Mouse (Mus musculus): ENCODE data around the gene Gm9573. TPM values are rescaled to one million over a fixed set of nuclear protein-coding genes. Genes with fewer than 3 reads are reported as not detected.

Gene Gm9573
- polyA plus RNA-seq, 1 experiment = not detected

- Histone ChIP-seq H3K27ac (ENCODE audit: control insufficient read depth, insufficient read depth, low read depth, low read length, poor library complexity) (no peak overlapping the region), H3K4me3 (replicated peaks; ENCODE audit: control insufficient read depth, low read depth, low read length) (no peak overlapping the region), H3K4me1 (ENCODE audit: control insufficient read depth, insufficient read depth, low read length) (no peaks in the 10 kb centered on the region)
- 77% methylated on average over 14 of the region's 14 CpGs for WGBS
- no peak for TF ChIP-seq POLR2A (IDR thresholded peaks at IDR 0.05; ENCODE audit: borderline replicate concordance, control insufficient read depth, low read depth, low read length)
- TF ChIP-seq CTCF (IDR thresholded peaks at IDR 0.05; ENCODE audit: control insufficient read depth, insufficient read depth, low read length) = no peak
Measured at GRCm38 (mm10) chr17:35570836-35571235, 55.6 kb downstream of the Gm9573 start.

- no peak for TF ChIP-seq CTCF (IDR thresholded peaks at IDR 0.05; ENCODE audit: control insufficient read depth, insufficient read depth, low read length)
- TF ChIP-seq POLR2A (IDR thresholded peaks at IDR 0.05; ENCODE audit: borderline replicate concordance, control insufficient read depth, low read depth, low read length) = no peak
- H3K4me1 ChIP-seq (ENCODE audit: control insufficient read depth, insufficient read depth, low read length) = no peaks in the 10 kb centered on the region
- 4% methylated on average over 28 of the region's 28 CpGs for WGBS
- H3K27ac ChIP-seq (ENCODE audit: control insufficient read depth, insufficient read depth, low read depth, low read length, poor library complexity) = no peak overlapping the region
- no peak overlapping the region for H3K4me3 ChIP-seq (replicated peaks; ENCODE audit: control insufficient read depth, low read depth, low read length)
Measured at GRCm38 (mm10) chr17:35569091-35569944, 57.1 kb downstream of the Gm9573 start.

Other genes with a start within 250 kb of the Gm9573 start
- gene H2-Q4, start 247.0 kb downstream of the Gm9573 start, polyA plus RNA-seq (2011; ENCODE audit: insufficient read depth, insufficient read length, low replicate concordance, missing spikeins) = 62.5 and 82.4 TPM in 2 replicates
- gene H2-Q6, start 201.8 kb downstream of the Gm9573 start, polyA plus RNA-seq (2011; ENCODE audit: insufficient read depth, insufficient read length, low replicate concordance, missing spikeins) = 52.3 and 95.2 TPM in 2 replicates
- gene H2-Q7, start 187.5 kb downstream of the Gm9573 start, polyA plus RNA-seq (2011; ENCODE audit: insufficient read depth, insufficient read length, low replicate concordance, missing spikeins) = 43.9 and 101 TPM in 2 replicates
- 28.2 and 68.7 TPM in 2 replicates for gene H2-Q10, start 156.5 kb downstream of the Gm9573 start, polyA plus RNA-seq (2011; ENCODE audit: insufficient read depth, insufficient read length, low replicate concordance, missing spikeins)
- gene Pou5f1, start 120.6 kb downstream of the Gm9573 start, polyA plus RNA-seq (2011; ENCODE audit: insufficient read depth, insufficient read length, low replicate concordance, missing spikeins) = 102 TPM in 1 of 2 replicates, not detected in the other
- 28.7 and 41.7 TPM in 2 replicates for gene Tcf19, start 109.8 kb downstream of the Gm9573 start, polyA plus RNA-seq (2011; ENCODE audit: insufficient read depth, insufficient read length, low replicate concordance, missing spikeins)
- 15.7 and 31.8 TPM in 2 replicates for gene Cchcr1, start 109.5 kb downstream of the Gm9573 start, polyA plus RNA-seq (2011; ENCODE audit: insufficient read depth, insufficient read length, low replicate concordance, missing spikeins)
- not detected in 2 replicates for gene Psors1c2, start 93.4 kb downstream of the Gm9573 start, polyA plus RNA-seq (2011; ENCODE audit: insufficient read depth, insufficient read length, low replicate concordance, missing spikeins)
- gene Cdsn, start 74.5 kb downstream of the Gm9573 start, polyA plus RNA-seq (2011; ENCODE audit: insufficient read depth, insufficient read length, low replicate concordance, missing spikeins) = not detected in 2 replicates
- not detected in 2 replicates for gene 2300002M23Rik, start 59.2 kb downstream of the Gm9573 start, polyA plus RNA-seq (2011; ENCODE audit: insufficient read depth, insufficient read length, low replicate concordance, missing spikeins)
- gene Sfta2, start 25.1 kb downstream of the Gm9573 start, polyA plus RNA-seq (2011; ENCODE audit: insufficient read depth, insufficient read length, low replicate concordance, missing spikeins) = not detected in 2 replicates
- not detected in 2 replicates for gene Mucl3, start 17.1 kb upstream of the Gm9573 start, polyA plus RNA-seq (2011; ENCODE audit: insufficient read depth, insufficient read length, low replicate concordance, missing spikeins)
- 13.1 and 25.0 TPM in 2 replicates for gene Vars2, start 41.0 kb upstream of the Gm9573 start, polyA plus RNA-seq (2011; ENCODE audit: insufficient read depth, insufficient read length, low replicate concordance, missing spikeins)
- gene Gtf2h4, start 47.1 kb upstream of the Gm9573 start, polyA plus RNA-seq (2011; ENCODE audit: insufficient read depth, insufficient read length, low replicate concordance, missing spikeins) = 12.5 and 21.1 TPM in 2 replicates
- gene Ddr1, start 78.0 kb upstream of the Gm9573 start, polyA plus RNA-seq (2011; ENCODE audit: insufficient read depth, insufficient read length, low replicate concordance, missing spikeins) = 2.4 and 6.0 TPM in 2 replicates
- gene Ier3, start 195.0 kb upstream of the Gm9573 start, polyA plus RNA-seq (2011; ENCODE audit: insufficient read depth, insufficient read length, low replicate concordance, missing spikeins) = 8.7 and 17.1 TPM in 2 replicates
- 41.7 and 90.0 TPM in 2 replicates for gene Flot1, start 196.6 kb upstream of the Gm9573 start, polyA plus RNA-seq (2011; ENCODE audit: insufficient read depth, insufficient read length, low replicate concordance, missing spikeins)
- 380 and 447 TPM in 2 replicates for gene Tubb5, start 211.7 kb upstream of the Gm9573 start, polyA plus RNA-seq (2011; ENCODE audit: insufficient read depth, insufficient read length, low replicate concordance, missing spikeins)
- gene Mdc1, start 214.9 kb upstream of the Gm9573 start, polyA plus RNA-seq (2011; ENCODE audit: insufficient read depth, insufficient read length, low replicate concordance, missing spikeins) = 17.2 and 24.2 TPM in 2 replicates
- gene Nrm, start 234.7 kb upstream of the Gm9573 start, polyA plus RNA-seq (2011; ENCODE audit: insufficient read depth, insufficient read length, low replicate concordance, missing spikeins) = 16.0 and 22.4 TPM in 2 replicates
- 35.8 and 78.4 TPM in 2 replicates for gene Ppp1r18, start 239.0 kb upstream of the Gm9573 start, polyA plus RNA-seq (2011; ENCODE audit: insufficient read depth, insufficient read length, low replicate concordance, missing spikeins)

All from bone marrow, adult 2 months (tissue).